Mouse (Mus musculus) intestine, embryonic 14.5 days (tissue): ENCODE measurements at regions not wholly inside any gene's neighbourhood (a gene's known extent, or its start where the extent isn't known, plus 50 kb on each side); places are given as distances from the start of the nearest gene placed in this dataset.

ENCODE experiments used
- ATAC-seq: fragments of 200-750 bp; cut with Nextera tagmentation; replicated peaks from 2 replicates; pipeline ENCODE4 v1.8.0; 2017; ENCODE audit warnings: low read depth, moderate number of reproducible peaks, moderate TSS enrichment, moderate library complexity; ENCODE audit not compliant: low FRiP score, low TSS enrichment
- DNase-seq: peaks from one replicate; pipeline ENCODE4 v3.0.0-alpha.2; 2018; ENCODE audit warnings: low spot score
- H3K27ac ChIP-seq: fragments of 300-500 bp; sonication (generic); 2 replicates; pipeline ENCODE4 v1.5.1; 2014; ENCODE audit warnings: low read depth, mild to moderate bottlenecking, control low read depth
- H3K27me3 ChIP-seq: fragments of 300-500 bp; sonication (generic); replicated peaks from 2 replicates; pipeline ENCODE4 v1.6.1; 2014; ENCODE audit warnings: low read length, control low read depth; ENCODE audit not compliant: control insufficient read depth, insufficient read depth
- H3K36me3 ChIP-seq: fragments of 300-500 bp; sonication (generic); 2 replicates; pipeline ENCODE4 v1.6.1; 2014; ENCODE audit warnings: low read length, control low read depth; ENCODE audit not compliant: control insufficient read depth, insufficient read depth
- H3K4me1 ChIP-seq: fragments of 300-500 bp; sonication (generic); replicated peaks from 2 replicates; pipeline ENCODE4 v1.6.1; 2014; ENCODE audit warnings: low read length, control low read depth, mixed read lengths; ENCODE audit not compliant: control insufficient read depth, insufficient read depth
- H3K4me2 ChIP-seq: fragments of 300-500 bp; sonication (generic); 2 replicates; pipeline ENCODE4 v1.6.1; 2014; ENCODE audit warnings: low read length
- H3K4me3 ChIP-seq: fragments of 300-500 bp; sonication (generic); 2 replicates; pipeline ENCODE4 v1.5.1; 2014; ENCODE audit warnings: low read depth, low read length, control low read depth, mixed read lengths
- H3K9ac ChIP-seq: fragments of 300-500 bp; sonication (generic); 2 replicates; pipeline ENCODE4 v1.6.1; 2014; ENCODE audit warnings: mild to moderate bottlenecking, low read length
- H3K9me3 ChIP-seq: fragments of 300-500 bp; sonication (generic); 2 replicates; pipeline ENCODE4 v1.6.1; 2016; ENCODE audit warnings: low read length, control low read depth; ENCODE audit not compliant: control insufficient read depth
- WGBS: fragments of 180-500 bp; shearing (Covaris S2); extraction: QIAGEN DNeasy Blood & Tissue Kit; methylation state at CpG from one replicate; pipeline ENCODE4 v1.1.7; 2014; 5-methylcytosine and 5-hydroxymethylcytosine counted together

DNA sequence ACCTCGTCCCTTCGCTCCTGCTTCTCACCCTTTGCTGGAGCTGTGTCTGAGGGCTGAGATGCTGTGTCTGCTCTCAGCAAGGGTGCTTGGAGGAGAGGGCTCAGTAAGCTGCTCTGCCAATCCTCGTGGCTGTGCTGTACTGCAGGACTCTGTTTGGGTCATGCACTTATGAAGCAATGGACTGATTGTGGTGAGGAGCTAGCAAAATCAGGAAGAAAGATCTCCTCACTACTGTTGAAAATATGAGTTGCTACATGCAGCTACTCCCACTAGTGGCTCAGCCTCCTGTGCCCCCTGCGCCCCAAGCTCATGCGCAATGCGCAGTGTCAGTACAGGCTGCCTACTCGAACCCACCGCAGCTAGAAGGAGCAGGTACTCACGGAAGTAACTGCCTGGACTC lies 362.3 kb downstream of the Phkb start:
- H3K27ac ChIP-seq, result no peak overlapping the region
- DNase-seq, result no peak
- no peaks in the 10 kb centered on the region for H3K36me3 ChIP-seq
- 65% methylated on average over 9 of the region's 9 CpGs for WGBS
- ATAC-seq, result no peak
- H3K9me3 ChIP-seq, result no peaks in the 10 kb centered on the region
- no peak overlapping the region for H3K4me3 ChIP-seq
- H3K4me1 ChIP-seq, result no peaks in the 10 kb centered on the region
- H3K27me3 ChIP-seq, result no peaks in the 10 kb centered on the region
- no peak overlapping the region for H3K4me2 ChIP-seq
- no peak overlapping the region for H3K9ac ChIP-seq

GRCm38 (mm10) chr8:86201830-86202229 lies 361.1 kb downstream of the Phkb start:
- DNase-seq, result no peak
- no peak overlapping the region for H3K4me2 ChIP-seq
- no peaks in the 10 kb centered on the region for H3K36me3 ChIP-seq
- no peaks in the 10 kb centered on the region for H3K9me3 ChIP-seq
- H3K9ac ChIP-seq, result no peak overlapping the region
- WGBS, result 82% methylated on average over 4 of the region's 4 CpGs
- no peak overlapping the region for H3K4me3 ChIP-seq
- no peaks in the 10 kb centered on the region for H3K27me3 ChIP-seq
- ATAC-seq, result no peak
- H3K4me1 ChIP-seq, result no peaks in the 10 kb centered on the region
- H3K27ac ChIP-seq, result no peak overlapping the region

GRCm38 (mm10) chr8:86192262-86192661 lies 351.5 kb downstream of the Phkb start:
- Histone ChIP-seq H3K4me3 (no peak overlapping the region), H3K9ac (no peak overlapping the region), H3K4me2 (no peak overlapping the region), H3K27me3 (no peaks in the 10 kb centered on the region), H3K36me3 (no peaks in the 10 kb centered on the region), H3K27ac (no peak overlapping the region), H3K9me3 (no peaks in the 10 kb centered on the region), H3K4me1 (no peaks in the 10 kb centered on the region)
- ATAC-seq, result no peak
- no peak for DNase-seq
- 91% methylated on average over 4 of the region's 4 CpGs for WGBS

DNA sequence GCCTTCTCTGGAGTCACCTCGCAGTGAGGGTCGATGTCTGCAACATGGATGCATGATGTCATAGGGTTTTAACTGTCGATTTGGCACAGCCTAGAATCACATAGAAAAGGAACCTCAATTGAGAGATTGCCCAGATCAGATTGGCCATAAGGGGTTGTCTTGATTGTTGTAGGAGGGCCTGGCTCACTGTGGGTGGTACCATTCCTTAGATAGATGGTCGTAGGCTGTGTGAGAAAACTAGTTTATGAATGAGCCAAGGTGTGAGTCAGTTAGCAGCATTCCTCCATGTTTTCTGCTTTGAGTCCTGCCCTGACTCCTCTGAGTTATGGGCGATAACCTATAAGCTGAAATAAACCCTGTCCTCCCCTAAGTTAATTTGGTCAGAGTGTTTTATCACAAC lies 343.9 kb downstream of the Phkb start:
- Histone ChIP-seq H3K9me3 (no peaks in the 10 kb centered on the region), H3K27ac (no peak overlapping the region), H3K36me3 (no peaks in the 10 kb centered on the region), H3K4me1 (no peaks in the 10 kb centered on the region), H3K4me2 (no peak overlapping the region), H3K27me3 (no peaks in the 10 kb centered on the region), H3K9ac (no peak overlapping the region), H3K4me3 (no peak overlapping the region)
- WGBS, result 88% methylated on average over 5 of the region's 5 CpGs
- ATAC-seq (no peak), DNase-seq (no peak)

GRCm38 (mm10) chr8:86180793-86181192 lies 340.0 kb downstream of the Phkb start:
- Histone ChIP-seq H3K9me3 (no peaks in the 10 kb centered on the region), H3K27ac (no peak overlapping the region), H3K27me3 (no peaks in the 10 kb centered on the region), H3K4me1 (no peaks in the 10 kb centered on the region), H3K4me2 (no peak overlapping the region), H3K36me3 (no peaks in the 10 kb centered on the region), H3K9ac (no peak overlapping the region), H3K4me3 (no peak overlapping the region)
- WGBS, result 76% methylated on average over 3 of the region's 3 CpGs
- no peak for ATAC-seq
- no peak for DNase-seq

DNA sequence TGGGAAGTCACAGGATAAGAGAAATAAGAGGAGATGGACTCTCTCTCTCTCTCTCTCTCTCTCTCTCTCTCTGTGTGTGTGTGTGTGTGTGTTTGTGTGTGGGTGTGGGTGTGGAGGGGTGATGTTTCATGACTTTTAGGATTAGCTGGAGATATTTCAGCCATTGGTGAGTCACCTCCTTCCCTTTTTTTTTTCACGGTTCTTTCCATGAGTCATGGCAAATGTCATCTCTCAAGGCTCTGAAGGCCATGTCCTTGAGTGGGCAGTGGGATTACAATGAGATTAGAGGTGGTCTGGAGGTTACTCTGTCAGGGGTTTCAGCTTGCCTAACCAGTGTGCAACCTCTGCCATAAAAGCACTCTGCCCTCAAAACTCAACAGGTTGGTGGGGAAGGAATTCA lies 329.3 kb downstream of the Phkb start:
- Histone ChIP-seq H3K9me3 (no peaks in the 10 kb centered on the region), H3K4me3 (no peak overlapping the region), H3K27me3 (no peaks in the 10 kb centered on the region), H3K27ac (no peak overlapping the region), H3K9ac (no peak overlapping the region), H3K36me3 (no peaks in the 10 kb centered on the region), H3K4me2 (no peak overlapping the region), H3K4me1 (no peaks in the 10 kb centered on the region)
- DNase-seq (no peak), ATAC-seq (no peak)
- WGBS, result 64% methylated on average over 1 of the region's 1 CpGs

DNA sequence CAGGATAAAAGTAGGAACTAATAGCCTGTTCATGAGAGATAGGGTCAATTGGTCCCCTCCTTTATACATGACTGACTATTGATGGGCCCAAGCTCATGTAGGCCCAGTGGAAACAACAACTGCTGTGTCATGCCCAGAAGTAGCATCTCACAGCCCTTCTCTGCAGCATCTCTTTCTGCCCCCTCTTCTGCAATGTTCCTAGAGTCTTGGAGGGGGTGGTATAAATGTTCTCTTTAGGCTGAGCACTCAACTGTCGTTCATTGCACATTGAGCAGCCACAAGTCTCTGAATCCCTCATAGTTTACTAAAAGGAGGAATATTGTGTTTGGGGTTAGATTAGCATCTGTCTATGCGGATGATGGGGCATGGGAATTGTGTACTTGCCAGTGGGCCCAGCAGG lies 324.1 kb downstream of the Phkb start:
- Histone ChIP-seq H3K27me3 (no peaks in the 10 kb centered on the region), H3K9me3 (no peaks in the 10 kb centered on the region), H3K4me1 (no peaks in the 10 kb centered on the region), H3K36me3 (no peaks in the 10 kb centered on the region), H3K9ac (no peak overlapping the region), H3K4me2 (no peak overlapping the region), H3K27ac (no peak overlapping the region), H3K4me3 (no peak overlapping the region)
- 88% methylated on average over 2 of the region's 2 CpGs for WGBS
- no peak for ATAC-seq
- DNase-seq, result no peak

DNA sequence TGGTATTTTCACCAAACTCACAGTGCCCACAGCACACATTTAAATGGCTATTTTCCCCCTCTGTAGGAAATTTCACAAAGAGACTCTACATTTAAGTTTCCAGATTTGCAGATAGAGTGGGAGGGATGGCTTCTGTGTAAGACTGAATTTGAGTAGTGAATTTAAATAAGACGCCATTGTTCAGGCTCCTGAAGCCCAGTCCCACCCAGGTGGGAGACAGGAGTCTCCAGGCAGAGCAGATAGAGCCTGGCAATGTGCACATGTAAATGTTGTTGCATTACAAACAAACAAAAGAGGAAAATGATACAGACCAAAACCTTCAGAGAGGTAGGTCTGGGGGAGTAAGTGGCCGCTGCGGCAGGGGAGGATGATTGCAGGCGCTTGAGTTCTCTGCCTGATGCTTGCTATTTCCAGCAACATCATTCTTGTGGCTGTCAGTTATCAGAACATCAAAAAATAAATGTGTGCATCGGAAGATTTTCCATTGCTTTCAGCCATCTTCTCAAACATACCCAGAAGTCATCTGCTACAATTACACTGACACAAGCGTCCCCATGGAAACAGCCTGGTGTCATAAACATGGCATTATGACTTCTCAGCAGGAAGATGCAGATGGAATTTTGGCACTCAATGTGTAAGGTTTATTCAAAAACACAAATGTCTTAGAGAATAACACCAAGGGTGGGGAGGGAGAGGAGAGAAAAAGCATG lies 318.5 kb downstream of the Phkb start:
- H3K27me3 ChIP-seq, result no peaks in the 10 kb centered on the region
- no peaks in the 10 kb centered on the region for H3K4me1 ChIP-seq
- no peaks in the 10 kb centered on the region for H3K36me3 ChIP-seq
- H3K27ac ChIP-seq, result no peak overlapping the region
- no peaks in the 10 kb centered on the region for H3K9me3 ChIP-seq
- H3K9ac ChIP-seq, result no peak overlapping the region
- 90% methylated on average over 6 of the region's 6 CpGs for WGBS
- ATAC-seq, result no peak
- no peak for DNase-seq
- no peak overlapping the region for H3K4me3 ChIP-seq
- no peak overlapping the region for H3K4me2 ChIP-seq

GRCm38 (mm10) chr8:86147586-86147985 lies 306.8 kb downstream of the Phkb start:
- Histone ChIP-seq H3K4me3 (no peak overlapping the region), H3K4me2 (no peak overlapping the region), H3K27me3 (no peaks in the 10 kb centered on the region), H3K9me3 (no peaks in the 10 kb centered on the region), H3K27ac (no peak overlapping the region), H3K4me1 (no peaks in the 10 kb centered on the region), H3K9ac (no peak overlapping the region), H3K36me3 (no peaks in the 10 kb centered on the region)
- WGBS, result 63% methylated on average over 6 of the region's 6 CpGs
- ATAC-seq, result no peak
- DNase-seq, result no peak
